Comparison of ENCODE assay signal across 16 mouse cellular contexts in the genomic region with DNA sequence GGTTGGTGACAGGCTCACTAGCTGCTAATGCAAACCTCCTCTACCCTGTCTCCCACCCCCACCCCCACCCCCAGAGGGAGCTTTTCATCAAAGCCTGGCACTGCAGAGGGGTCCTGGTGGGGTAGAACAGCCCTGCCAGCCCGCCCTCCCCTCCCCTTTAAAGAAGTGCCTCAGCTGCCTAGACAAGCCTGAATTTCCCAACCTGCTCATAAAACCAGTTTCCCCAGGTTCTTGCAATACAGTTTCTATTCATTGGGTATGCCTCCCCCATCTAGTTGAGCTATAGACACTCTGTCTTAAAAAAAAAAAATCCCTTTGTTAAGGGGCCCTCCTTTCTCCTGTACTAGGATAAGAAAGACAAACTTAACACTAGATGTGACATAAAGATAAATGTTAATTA. TPM values are rescaled to one million over a fixed set of nuclear protein-coding genes. Genes with fewer than 3 reads are reported as not detected.
DNase-seq lines count a peak whose midpoint lies in the region; ATAC-seq lines count a peak whose summit lies in the region.
"Had no signal": no experiment of that assay in that cellular context is flagged by ENCODE, and none has a peak within 500 bp of the region (broad histone marks: within the 10 kb centered on the region; RNA-seq: fewer than 3 reads in every experiment).

No protein-coding gene starts in this region.

- ATAC-seq in kidney, embryonic 16.5 days (ENCODE audit: low FRiP score, low TSS enrichment): no peak
- ATAC-seq in neural tube, embryonic 13.5 days (ENCODE audit: low read depth): peak; percentile 32; the same call in 1 of the 2 replicates
- no peak for ATAC-seq in intestine, embryonic 16.5 days
- ATAC-seq: inflammation-experienced regulatory T-cells, adult 6 months had no signal

- peak overlapping the region; percentile 94 for H3K27ac ChIP-seq in kidney, embryonic 16.5 days (ENCODE audit: low read length)
- H3K27ac ChIP-seq in neural tube, embryonic 13.5 days (replicated peaks): peak overlapping the region; percentile 86
- H3K27ac ChIP-seq in intestine, embryonic 16.5 days (ENCODE audit: low read length): peak overlapping the region; percentile 76
- H3K27ac ChIP-seq: heart, embryonic 15.5 days had no signal

- DNase-seq in kidney, postnatal 36 days: no peak
- no peak for DNase-seq in neural tube, embryonic 10.5 days (ENCODE audit: extremely low spot score, low spot score)
- DNase-seq in urinary bladder, adult 18-20 months (ENCODE audit: low spot score in 2 of 2): no peak
- DNase-seq in layer of hippocampus, postnatal 25 days (ENCODE audit: extremely low spot score in 1 of 2, low spot score in 1 of 2): no peak
- DNase-seq: adrenal gland, adult 8-10 months; gastrocnemius, postnatal 14 days; liver had no signal

- no peaks in the 10 kb centered on the region for H3K27me3 ChIP-seq in kidney, embryonic 16.5 days (ENCODE audit: insufficient read depth, low read length)
- no peaks in the 10 kb centered on the region for H3K27me3 ChIP-seq in neural tube, embryonic 13.5 days
- no peaks in the 10 kb centered on the region for H3K27me3 ChIP-seq in intestine, embryonic 16.5 days (replicated peaks; ENCODE audit: control insufficient read depth, insufficient read depth, low read length)
- H3K27me3 ChIP-seq: CH12.LX; heart, embryonic 15.5 days; megakaryocyte, embryonic 14.5 days had no signal

- H3K36me3 ChIP-seq in kidney, embryonic 16.5 days (ENCODE audit: insufficient read depth, low read length): no peaks in the 10 kb centered on the region
- H3K36me3 ChIP-seq in neural tube, embryonic 13.5 days: no peaks in the 10 kb centered on the region
- H3K36me3 ChIP-seq in intestine, embryonic 16.5 days (ENCODE audit: control insufficient read depth, insufficient read depth, low read length): no peaks in the 10 kb centered on the region
- H3K36me3 ChIP-seq: heart, embryonic 15.5 days had no signal

- no peaks in the 10 kb centered on the region for H3K9me3 ChIP-seq in kidney, embryonic 16.5 days (ENCODE audit: low read length)
- H3K9me3 ChIP-seq in neural tube, embryonic 13.5 days: no peaks in the 10 kb centered on the region
- H3K9me3 ChIP-seq in intestine, embryonic 16.5 days (ENCODE audit: control insufficient read depth, low read length): no peaks in the 10 kb centered on the region
- H3K9me3 ChIP-seq: heart, embryonic 15.5 days had no signal

- peak overlapping the region; percentile 35 for H3K9ac ChIP-seq in kidney, embryonic 16.5 days (replicated peaks; ENCODE audit: low read length)
- H3K9ac ChIP-seq in neural tube, embryonic 13.5 days: peak overlapping the region; percentile 32; the same call in 1 of the 2 replicates
- H3K9ac ChIP-seq in intestine, embryonic 16.5 days (ENCODE audit: low read depth, low read length): peak overlapping the region; percentile 4; the same call in 1 of the 2 replicates
- H3K9ac ChIP-seq: heart, embryonic 15.5 days had no signal

- 25% methylated on average over 1 of the region's 1 CpGs for WGBS in kidney, embryonic 16.5 days
- 21% methylated on average over 1 of the region's 1 CpGs for WGBS in neural tube, embryonic 13.5 days
- 56% methylated on average over 1 of the region's 1 CpGs for WGBS in intestine, embryonic 16.5 days

- no peak overlapping the region for H3K4me2 ChIP-seq in kidney, embryonic 16.5 days (replicated peaks; ENCODE audit: low read depth, low read length)
- no peak overlapping the region for H3K4me2 ChIP-seq in neural tube, embryonic 13.5 days
- no peak overlapping the region for H3K4me2 ChIP-seq in intestine, embryonic 16.5 days (ENCODE audit: low read depth, low read length)
- H3K4me2 ChIP-seq: heart, embryonic 15.5 days had no signal

- H3K4me1 ChIP-seq in kidney, embryonic 16.5 days (ENCODE audit: insufficient read depth, low read length): peaks cover 43% of the 10 kb centered on the region
- H3K4me1 ChIP-seq in neural tube, embryonic 13.5 days (replicated peaks): peaks cover 22% of the 10 kb centered on the region
- H3K4me1 ChIP-seq in intestine, embryonic 16.5 days (ENCODE audit: control insufficient read depth, insufficient read depth, low read length): peaks cover 26% of the 10 kb centered on the region

- H3K4me3 ChIP-seq in kidney, embryonic 16.5 days (ENCODE audit: low read length): no peak overlapping the region
- no peak overlapping the region for H3K4me3 ChIP-seq in neural tube, embryonic 13.5 days
- no peak overlapping the region for H3K4me3 ChIP-seq in intestine, embryonic 16.5 days (ENCODE audit: low read length)
- H3K4me3 ChIP-seq: heart, embryonic 15.5 days; megakaryocyte, embryonic 14.5 days had no signal

RNA-seq across cellular contexts. Expression of a gene that starts 43.8 kb away (rescaled TPM):
- polyA plus RNA-seq in kidney, embryonic 16.5 days (2015; fragmentation: Nextera tagmentation; extraction: Ambion mirVana): 2,279 and 2,662 TPM in 2 replicates
- polyA plus RNA-seq in neural tube, embryonic 13.5 days (2015; fragmentation: Nextera tagmentation; extraction: Ambion mirVana): 2,347 and 2,536 TPM in 2 replicates
- 1,684 and 1,813 TPM in 2 replicates for polyA plus RNA-seq in intestine, embryonic 16.5 days (2015; fragmentation: Nextera tagmentation; extraction: Ambion mirVana)
- total RNA-seq in layer of hippocampus, postnatal 25 days (2021): 100 to 1,000 TPM; 508 to 527 TPM

RNA-seq across cellular contexts. Expression of a gene that starts 56.6 kb away (rescaled TPM):
- not detected in 2 replicates for polyA plus RNA-seq in kidney, embryonic 16.5 days (2015; fragmentation: Nextera tagmentation; extraction: Ambion mirVana)
- polyA plus RNA-seq in neural tube, embryonic 13.5 days (2015; fragmentation: Nextera tagmentation; extraction: Ambion mirVana): not detected in 2 replicates
- not detected in 2 replicates for polyA plus RNA-seq in intestine, embryonic 16.5 days (2015; fragmentation: Nextera tagmentation; extraction: Ambion mirVana)
- total RNA-seq in layer of hippocampus, postnatal 25 days (2021): not detected
- total RNA-seq: adrenal gland, adult 8-10 months; CH12.LX; gastrocnemius, postnatal 14 days; layer of hippocampus, postnatal 10 days; neutrophil, adult 5-6 weeks had no signal
- polyA plus RNA-seq: heart, embryonic 15.5 days; inflammation-experienced regulatory T-cells, adult 6 months had no signal

RNA-seq across cellular contexts. Expression of a gene that starts 56.7 kb away (rescaled TPM):
- 0.12 TPM in 1 of 2 replicates, not detected in the other for polyA plus RNA-seq in kidney, embryonic 16.5 days (2015; fragmentation: Nextera tagmentation; extraction: Ambion mirVana)
- 0.49 TPM in 1 of 2 replicates, not detected in the other for polyA plus RNA-seq in neural tube, embryonic 13.5 days (2015; fragmentation: Nextera tagmentation; extraction: Ambion mirVana)
- polyA plus RNA-seq in intestine, embryonic 16.5 days (2015; fragmentation: Nextera tagmentation; extraction: Ambion mirVana): 0.46 and 0.88 TPM in 2 replicates
- total RNA-seq in layer of hippocampus, postnatal 25 days (2021): not detected
- total RNA-seq: adrenal gland, adult 8-10 months; CH12.LX; gastrocnemius, postnatal 14 days; layer of hippocampus, postnatal 10 days; neutrophil, adult 5-6 weeks had no signal
- polyA plus RNA-seq: heart, embryonic 15.5 days had no signal
